Mouse (Mus musculus): ENCODE results near the gene Pde6g. TPM values are rescaled to one million over a fixed set of nuclear protein-coding genes. Genes with fewer than 3 reads are reported as not detected.

Gene Pde6g
- polyA plus RNA-seq, 1 experiment from 2014 or later, result 0.38 TPM

DNA sequence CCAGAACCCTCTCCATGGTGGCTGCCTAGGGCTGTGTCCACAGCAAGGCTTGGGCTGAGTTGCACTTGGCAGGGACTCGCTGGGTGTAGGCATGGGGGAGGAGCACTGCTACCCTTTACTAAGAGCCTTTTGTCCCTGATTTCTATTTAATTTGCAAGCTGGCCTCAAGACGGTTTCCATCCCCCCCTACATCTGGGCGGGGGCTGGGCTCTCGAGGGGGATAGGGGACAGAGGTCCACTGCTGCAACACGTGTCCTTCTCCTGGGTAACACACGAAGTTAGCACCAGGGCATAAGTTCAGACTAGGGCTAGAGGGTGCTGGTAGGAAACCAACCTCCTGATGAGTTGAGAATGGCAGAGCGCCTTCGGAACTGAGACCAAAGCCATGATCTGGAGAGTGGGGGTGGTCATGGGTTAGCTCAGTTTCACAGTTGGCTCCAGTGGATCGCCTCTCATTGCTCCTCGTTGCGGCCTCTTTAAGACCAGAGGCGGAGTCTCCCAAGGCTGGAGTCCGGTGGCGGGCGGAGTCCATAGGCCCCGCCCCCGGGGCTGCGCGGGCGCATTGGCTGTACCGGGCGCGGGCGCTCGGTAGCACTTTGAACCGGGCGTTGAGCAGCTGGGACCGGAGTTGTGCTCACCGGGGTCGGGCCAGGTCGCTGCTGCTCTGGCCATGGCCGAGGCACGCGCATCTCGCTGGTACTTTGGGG, 38.2 kb upstream of the Pde6g start, which contains the start of gene Slc25a10:
TSS of gene Slc25a10 (plus strand) at position 524 of the 707 bp plus-strand sequence.
- Histone ChIP-seq H3K27ac (peak within 1 kb of the TSS; percentile 89), H3K27me3 (no peaks in the 10 kb centered on the region), H3K9me3 (replicated peaks) (no peaks in the 10 kb centered on the region), H3K4me1 (peaks cover 54% of the 10 kb centered on the region), H3K4me2 (peak within 1 kb of the TSS; percentile 78), H3K9ac (peak within 1 kb of the TSS; percentile 75), H3K4me3 (replicated peaks) (peak within 1 kb of the TSS; percentile 82), H3K36me3 (peaks cover 57% of the 10 kb centered on the region)
- under 1% methylated on average over 35 of the region's 35 CpGs for WGBS
- peak; percentile 91 for ATAC-seq (replicated peaks; ENCODE audit: low FRiP score)

DNA sequence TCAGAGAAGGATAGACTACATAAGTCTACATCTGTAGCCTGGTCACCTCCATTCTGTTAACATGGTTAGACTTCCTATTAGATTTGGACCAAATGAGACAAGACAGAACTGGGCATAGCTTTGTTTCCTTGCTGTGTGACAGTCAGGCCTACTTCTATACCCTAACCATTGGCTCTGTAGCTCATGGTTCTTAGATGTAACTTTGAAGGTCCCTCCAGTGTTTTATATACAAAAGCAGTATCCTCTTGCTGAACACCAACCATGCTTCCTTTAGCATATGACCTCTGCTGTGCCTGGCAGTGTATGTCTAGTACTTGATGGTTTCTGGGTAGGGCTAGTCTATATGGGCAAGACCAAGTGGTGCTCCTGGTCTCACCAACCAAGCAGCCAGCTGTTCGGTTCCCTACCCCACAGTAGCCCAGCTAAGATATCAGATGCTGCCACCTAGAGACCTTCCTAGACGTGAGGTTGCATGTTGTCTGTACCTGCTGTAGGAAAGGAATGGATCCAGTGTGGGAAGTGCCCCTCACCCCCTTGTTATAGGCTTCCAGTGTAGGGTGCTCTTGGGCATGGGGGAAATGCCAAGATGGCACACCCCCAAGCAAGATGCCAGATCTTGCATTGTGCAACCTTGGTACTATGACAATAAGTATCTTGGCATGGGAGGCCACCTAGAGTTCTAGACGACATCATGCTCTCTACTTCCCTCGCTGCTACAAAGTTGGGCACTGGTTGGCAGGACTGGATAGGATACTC, 37.2 kb upstream of the Pde6g start:
- Histone ChIP-seq H3K36me3 (peaks cover 57% of the 10 kb centered on the region), H3K9me3 (replicated peaks) (no peaks in the 10 kb centered on the region), H3K4me1 (peaks cover 64% of the 10 kb centered on the region), H3K27me3 (no peaks in the 10 kb centered on the region), H3K4me2 (peak overlapping the region; percentile 78), H3K9ac (peak overlapping the region; percentile 75; the same call in 1 of the 2 replicates), H3K4me3 (replicated peaks) (peak overlapping the region; percentile 82; the same call in 1 of the 2 replicates), H3K27ac (peak overlapping the region; percentile 89)
- no peak for ATAC-seq (replicated peaks; ENCODE audit: low FRiP score)
- WGBS, result 46% methylated on average over 4 of the region's 4 CpGs

DNA sequence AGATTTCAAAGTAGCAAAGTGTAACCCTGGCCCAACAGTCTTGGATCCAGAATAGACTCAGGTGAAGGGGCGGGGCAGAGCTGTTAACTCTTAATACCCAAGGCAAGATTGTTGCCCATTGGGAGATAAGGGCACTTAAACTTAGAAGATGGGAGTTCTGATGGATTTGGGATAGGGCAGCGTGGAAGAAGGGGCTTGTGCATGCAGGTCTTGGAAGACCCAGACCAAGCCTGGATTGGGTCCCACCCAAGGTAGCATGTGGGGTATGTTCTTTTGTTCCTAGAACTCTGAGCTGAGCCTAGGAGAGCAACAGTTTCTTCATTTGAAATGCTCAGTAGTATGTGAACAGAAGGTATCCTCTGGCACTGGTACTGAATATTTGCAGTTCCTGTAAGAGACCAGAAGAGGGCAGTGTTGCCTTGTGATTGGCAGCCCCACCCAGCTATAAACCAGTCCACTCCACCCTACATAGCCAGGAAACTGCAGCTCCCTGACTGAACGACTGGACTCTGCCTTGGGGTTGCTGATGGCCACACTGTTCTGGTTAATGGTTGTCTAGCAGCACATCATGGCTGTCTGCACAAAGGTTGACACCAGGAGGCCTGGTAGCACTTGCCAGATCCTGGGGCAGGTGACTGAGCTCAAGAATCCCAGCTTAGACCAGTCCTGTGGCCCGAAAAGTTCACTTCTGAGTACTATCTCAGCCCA, 35.9 kb upstream of the Pde6g start:
- Histone ChIP-seq H3K36me3 (peaks cover 44% of the 10 kb centered on the region), H3K4me2 (no peak overlapping the region), H3K9me3 (replicated peaks) (no peaks in the 10 kb centered on the region), H3K4me3 (replicated peaks) (no peak overlapping the region), H3K4me1 (peaks cover 68% of the 10 kb centered on the region), H3K9ac (no peak overlapping the region), H3K27me3 (no peaks in the 10 kb centered on the region), H3K27ac (peak overlapping the region; percentile 89)
- peak; percentile 58 for ATAC-seq (replicated peaks; ENCODE audit: low FRiP score)
- WGBS, result 51% methylated on average over 4 of the region's 4 CpGs

DNA sequence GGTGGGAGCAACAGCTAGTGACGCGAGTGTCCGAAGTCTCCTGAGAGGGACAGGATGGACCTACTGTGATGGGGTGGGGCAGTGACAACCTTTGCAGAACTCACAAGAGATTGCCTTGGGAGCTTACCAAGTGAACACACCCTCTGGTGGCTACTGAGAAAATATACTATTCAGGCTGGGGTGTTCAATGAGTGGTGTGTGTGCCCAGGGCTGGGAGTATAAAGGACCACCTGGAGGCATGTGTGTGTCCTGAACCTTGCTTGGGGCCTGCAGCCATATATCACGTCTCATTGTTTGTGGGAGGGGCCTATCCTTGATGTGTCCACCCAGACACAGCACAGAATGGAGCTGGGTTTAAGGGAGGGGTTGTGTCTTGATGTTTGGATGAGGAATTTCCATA, 35.2 kb upstream of the Pde6g start:
- H3K9ac ChIP-seq, result no peak overlapping the region
- 75% methylated on average over 4 of the region's 4 CpGs for WGBS

DNA sequence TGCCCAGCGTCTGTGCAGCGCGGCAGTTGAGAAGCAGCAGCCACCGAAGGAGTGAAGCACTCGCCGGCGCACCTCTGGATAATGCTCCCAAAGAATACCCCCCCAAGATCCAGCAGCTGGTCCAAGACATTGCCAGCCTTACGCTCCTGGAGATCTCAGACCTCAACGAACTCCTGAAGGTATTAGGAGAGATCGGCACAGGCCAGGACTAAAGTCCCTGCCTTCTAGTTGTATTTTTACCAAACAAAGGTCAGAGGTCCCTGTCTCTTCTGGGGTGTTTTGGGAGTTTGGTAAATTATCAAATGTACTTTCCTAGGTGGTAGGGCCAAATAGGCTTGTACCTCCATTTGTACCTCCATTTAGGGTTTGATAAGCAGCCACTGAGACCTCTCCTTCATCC, 32.0 kb upstream of the Pde6g start:
- Histone ChIP-seq H3K4me2 (peak overlapping the region; percentile 70), H3K9ac (peak overlapping the region; percentile 93), H3K36me3 (peaks cover 76% of the 10 kb centered on the region), H3K4me3 (replicated peaks) (peak overlapping the region; percentile 99), H3K9me3 (replicated peaks) (no peaks in the 10 kb centered on the region), H3K27ac (peak overlapping the region; percentile 87), H3K4me1 (peaks cover 44% of the 10 kb centered on the region), H3K27me3 (no peaks in the 10 kb centered on the region)
- 7% methylated on average over 10 of the region's 10 CpGs for WGBS
- ATAC-seq (replicated peaks; ENCODE audit: low FRiP score), result no peak

More for the DNA sequence above, 35.2 kb upstream of the Pde6g start:
- peaks cover 44% of the 10 kb centered on the region for H3K36me3 ChIP-seq
- no peak overlapping the region for H3K4me3 ChIP-seq (replicated peaks)
- H3K9me3 ChIP-seq (replicated peaks), result no peaks in the 10 kb centered on the region
- H3K27me3 ChIP-seq, result no peaks in the 10 kb centered on the region
- H3K27ac ChIP-seq, result peak overlapping the region; percentile 63; the same call in 1 of the 2 replicates
- ATAC-seq (replicated peaks; ENCODE audit: low FRiP score), result no peak
- H3K4me2 ChIP-seq, result no peak overlapping the region
- H3K4me1 ChIP-seq, result peaks cover 68% of the 10 kb centered on the region

DNA sequence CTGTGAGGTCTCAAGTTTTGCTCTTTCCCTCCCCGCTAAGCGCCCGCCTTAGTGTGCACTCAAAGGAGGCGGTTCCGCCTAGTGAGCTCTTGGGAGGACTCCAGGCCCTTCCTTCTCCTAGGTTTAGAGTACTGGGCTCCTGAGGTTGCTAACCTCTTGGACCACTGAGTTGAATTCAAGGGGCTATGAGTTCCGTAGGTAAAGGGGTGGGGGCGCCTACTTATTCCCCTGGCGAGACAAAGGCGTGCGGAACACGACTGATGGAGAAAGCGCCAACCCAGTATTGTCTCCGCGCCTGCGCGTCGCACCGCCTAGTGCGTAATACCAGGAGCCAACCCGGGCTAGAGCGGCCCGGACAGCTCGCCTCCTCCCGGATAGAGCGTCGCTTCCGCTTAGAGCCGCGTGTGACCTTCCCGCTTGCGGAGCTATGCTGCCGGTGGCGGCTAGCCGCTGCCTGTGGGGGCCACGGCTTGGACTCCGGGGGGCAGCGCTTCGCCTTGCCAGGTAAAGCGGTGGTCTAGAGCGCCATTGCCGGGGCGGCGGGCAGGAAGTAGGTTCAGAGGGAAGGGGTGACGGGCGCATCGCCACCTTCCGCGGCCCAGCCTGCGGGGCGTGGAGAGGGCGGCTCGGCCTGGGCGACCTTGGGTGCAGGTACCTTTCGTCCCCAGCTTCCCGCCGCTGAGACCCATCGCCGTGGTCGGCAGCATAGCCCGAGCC, 31.1 kb upstream of the Pde6g start, which contains the start of gene Mrpl12:
TSS of gene Mrpl12 (plus strand) at position 349 of the 717 bp plus-strand sequence.
- Histone ChIP-seq H3K36me3 (peaks cover 78% of the 10 kb centered on the region), H3K9me3 (replicated peaks) (no peaks in the 10 kb centered on the region), H3K4me2 (peak within 1 kb of the TSS; percentile 70), H3K27ac (peak within 1 kb of the TSS; percentile 87), H3K9ac (peak within 1 kb of the TSS; percentile 93), H3K27me3 (no peaks in the 10 kb centered on the region), H3K4me1 (peaks cover 36% of the 10 kb centered on the region), H3K4me3 (replicated peaks) (peak within 1 kb of the TSS; percentile 99)
- under 1% methylated on average over 60 of the region's 60 CpGs for WGBS
- ATAC-seq (replicated peaks; ENCODE audit: low FRiP score), result peak; percentile 94

DNA sequence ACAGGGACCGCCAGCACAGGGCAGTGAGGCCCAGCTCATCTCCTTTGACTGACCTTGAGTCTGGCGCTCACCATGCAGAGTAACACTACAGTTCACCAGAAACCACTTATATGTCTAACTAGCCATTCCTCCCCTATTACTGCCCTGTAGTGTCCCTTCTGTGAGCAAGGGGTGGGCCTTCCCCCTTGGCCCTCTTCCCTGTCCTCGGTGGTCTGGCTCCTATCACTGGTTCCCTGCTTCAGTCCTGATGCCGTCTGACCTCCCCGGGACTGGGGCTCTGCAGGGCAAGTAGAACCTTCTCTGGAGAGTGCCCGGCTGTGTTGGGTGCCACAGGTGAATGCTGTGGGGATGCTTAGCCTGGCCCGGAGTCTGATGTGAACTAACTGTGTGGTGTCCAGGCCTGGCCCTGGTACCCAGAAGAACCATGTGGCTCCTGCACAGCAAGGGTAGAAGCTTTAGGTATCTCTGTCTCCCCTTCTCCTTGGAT, 30.2 kb upstream of the Pde6g start:
- no peak for ATAC-seq (replicated peaks; ENCODE audit: low FRiP score)
- Histone ChIP-seq H3K36me3 (peaks cover 80% of the 10 kb centered on the region), H3K27me3 (no peaks in the 10 kb centered on the region), H3K27ac (peak overlapping the region; percentile 87), H3K9ac (peak overlapping the region; percentile 93), H3K4me1 (peaks cover 26% of the 10 kb centered on the region), H3K9me3 (replicated peaks) (no peaks in the 10 kb centered on the region), H3K4me3 (replicated peaks) (peak overlapping the region; percentile 99; the same call in 1 of the 2 replicates), H3K4me2 (peak overlapping the region; percentile 70)
- 89% methylated on average over 7 of the region's 7 CpGs for WGBS

DNA sequence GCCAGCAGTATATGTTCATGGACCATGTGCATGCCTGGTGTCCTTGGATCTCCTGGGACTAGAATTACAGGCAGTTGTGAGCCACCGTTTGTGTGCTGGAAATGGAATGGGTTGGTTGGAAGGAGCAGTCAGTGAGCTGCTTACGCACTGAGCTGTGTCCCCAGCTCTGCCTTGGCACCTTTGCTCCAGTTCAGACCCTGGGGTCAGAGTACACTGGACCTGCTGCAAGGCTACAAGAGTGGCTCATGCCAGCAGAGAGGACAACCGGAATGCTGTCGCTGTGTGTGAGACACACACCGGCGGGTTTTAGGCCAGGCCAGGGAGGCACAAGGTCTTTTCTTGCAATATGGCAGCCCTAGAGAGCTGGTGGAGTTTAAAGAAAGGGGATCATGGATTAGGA, 18.8 kb upstream of the Pde6g start:
- Histone ChIP-seq H3K4me1 (peaks cover 10% of the 10 kb centered on the region), H3K4me3 (replicated peaks) (no peak overlapping the region), H3K36me3 (peaks cover 78% of the 10 kb centered on the region), H3K9me3 (replicated peaks) (no peaks in the 10 kb centered on the region), H3K27ac (no peak overlapping the region), H3K9ac (no peak overlapping the region), H3K4me2 (no peak overlapping the region), H3K27me3 (no peaks in the 10 kb centered on the region)
- no peak for ATAC-seq (replicated peaks; ENCODE audit: low FRiP score)
- WGBS, result 96% methylated on average over 6 of the region's 6 CpGs

DNA sequence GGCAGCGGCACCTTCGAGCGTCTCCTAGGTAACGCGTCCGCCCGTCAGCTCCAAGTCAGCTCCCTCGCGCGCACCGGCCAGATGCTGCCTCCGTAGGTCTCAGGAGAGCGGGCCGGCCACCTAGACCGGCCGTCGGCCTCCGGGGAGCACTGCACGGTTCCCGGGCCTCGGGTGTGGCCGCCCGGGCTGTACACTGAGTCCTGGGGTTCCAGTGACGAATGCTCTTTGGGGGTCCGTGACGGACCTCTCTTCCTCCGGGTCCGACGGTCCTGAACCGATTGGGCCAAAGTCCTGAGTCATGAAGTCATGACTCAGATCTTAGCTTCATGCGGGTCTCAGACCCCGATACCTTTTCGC, 14.4 kb upstream of the Pde6g start:
- peak overlapping the region; percentile 100 for H3K4me3 ChIP-seq (replicated peaks)
- peak overlapping the region; percentile 95 for H3K9ac ChIP-seq
- H3K4me1 ChIP-seq, result peaks cover 26% of the 10 kb centered on the region
- H3K36me3 ChIP-seq, result peaks cover 69% of the 10 kb centered on the region
- H3K9me3 ChIP-seq (replicated peaks), result no peaks in the 10 kb centered on the region
- peak overlapping the region; percentile 60; the same call in 1 of the 2 replicates for H3K27ac ChIP-seq
- 1% methylated on average over 33 of the region's 33 CpGs for WGBS
- peak overlapping the region; percentile 85 for H3K4me2 ChIP-seq
- no peaks in the 10 kb centered on the region for H3K27me3 ChIP-seq
- ATAC-seq (replicated peaks; ENCODE audit: low FRiP score), result no peak

DNA sequence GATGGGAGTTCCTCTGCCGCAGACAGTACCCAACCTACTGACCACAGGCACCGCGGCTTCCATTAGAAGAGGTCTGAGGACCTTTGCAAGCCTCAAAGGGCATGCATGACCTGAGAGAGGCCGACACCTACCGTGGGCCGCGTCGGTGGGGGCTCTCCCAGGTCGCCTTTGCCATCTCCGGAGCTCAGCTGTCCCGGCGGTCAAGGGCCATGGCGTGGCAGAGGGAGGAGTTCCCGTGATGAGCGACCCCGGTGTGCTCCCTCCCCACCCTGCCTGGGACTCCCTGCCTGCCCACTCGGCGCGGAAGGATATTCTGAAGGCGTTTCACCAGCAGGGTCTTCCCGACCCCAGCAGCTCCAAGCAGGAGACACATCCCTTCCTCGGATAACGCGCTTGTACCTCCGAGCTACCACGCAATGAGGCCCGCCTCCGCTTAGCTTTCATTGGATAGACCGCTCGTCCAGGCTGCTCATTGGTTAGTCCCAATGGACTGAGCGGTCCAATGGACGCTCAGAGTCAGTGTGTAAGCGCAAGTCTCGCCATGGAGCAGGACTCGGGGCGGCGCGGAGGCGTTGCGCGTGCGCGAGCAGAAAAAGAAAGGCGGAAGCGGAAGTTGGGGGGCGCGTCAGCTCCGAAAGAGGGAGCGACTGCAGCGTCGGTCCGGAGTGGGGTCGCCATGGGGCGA, 13.9 kb upstream of the Pde6g start, which contains the start of gene Arl16:
TSS of gene Arl16 (minus strand) at position 557 of the 685 bp plus-strand sequence.
- Histone ChIP-seq H3K27ac (peak within 1 kb of the TSS; percentile 82), H3K9me3 (replicated peaks) (no peaks in the 10 kb centered on the region), H3K36me3 (peaks cover 69% of the 10 kb centered on the region), H3K4me3 (replicated peaks) (peak within 1 kb of the TSS; percentile 100), H3K4me1 (peaks cover 26% of the 10 kb centered on the region), H3K9ac (peak within 1 kb of the TSS; percentile 95), H3K27me3 (no peaks in the 10 kb centered on the region), H3K4me2 (peak within 1 kb of the TSS; percentile 85)
- WGBS, result under 1% methylated on average over 54 of the region's 54 CpGs
- ATAC-seq (replicated peaks; ENCODE audit: low FRiP score), result peak; percentile 100
